Mouse (Mus musculus): ENCODE measurements at regions not wholly inside any gene's neighbourhood (a gene's known extent, or its start where the extent isn't known, plus 50 kb on each side); places are given as distances from the start of the nearest gene placed in this dataset.

DNA sequence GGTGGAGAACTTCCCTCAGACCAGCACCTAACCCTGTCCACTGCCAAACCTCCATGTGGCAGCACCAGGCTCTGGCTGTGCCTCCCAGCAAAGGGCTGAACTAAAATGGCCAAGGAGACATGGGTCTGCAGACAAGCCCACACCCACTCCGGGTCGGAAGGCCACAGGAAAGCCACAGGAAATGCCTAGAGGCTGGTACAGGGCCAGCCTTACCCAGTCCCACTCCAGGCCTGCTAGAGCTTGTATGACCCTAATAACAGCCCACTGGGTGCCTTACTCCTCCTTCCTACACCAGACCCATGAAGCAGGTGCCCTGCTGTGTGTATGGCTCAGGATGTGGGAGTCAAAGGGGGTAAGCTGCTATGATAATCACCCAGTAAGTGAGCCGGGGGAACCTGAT lies 63.4 kb upstream of the Ttc34 start:
- Histone ChIP-seq H3K4me1 (ENCODE audit: control insufficient read depth, insufficient read depth, low read length) (no peaks in the 10 kb centered on the region), H3K9me3 (ENCODE audit: control insufficient read depth, low read length) (no peaks in the 10 kb centered on the region)
- WGBS, result 75% methylated on average over 3 of the region's 3 CpGs

DNA sequence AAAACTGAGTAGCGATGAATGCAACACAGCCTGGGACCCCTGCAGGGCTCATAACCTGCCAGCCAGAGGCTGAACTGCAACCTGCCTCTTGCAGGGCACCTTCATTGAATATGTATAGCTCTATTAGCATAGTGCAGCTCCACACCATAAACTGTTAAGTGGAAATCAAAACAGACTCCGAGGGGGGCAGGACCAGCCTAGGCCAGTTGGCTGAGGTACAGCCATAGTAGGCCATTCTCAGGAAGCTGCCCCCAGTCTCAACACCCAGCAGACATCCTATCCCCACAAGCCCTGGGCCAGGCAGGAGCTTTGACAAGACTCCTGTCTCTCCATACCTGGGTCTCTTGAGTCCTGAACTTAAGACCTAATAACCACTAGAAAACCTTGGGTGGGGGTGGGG lies 62.9 kb upstream of the Ttc34 start:
- no peak for ATAC-seq (ENCODE audit: low FRiP score)
- H3K4me1 ChIP-seq (ENCODE audit: control insufficient read depth, insufficient read depth, low read length), result no peaks in the 10 kb centered on the region

More for the DNA sequence above, 63.4 kb upstream of the Ttc34 start:
- H3K4me3 ChIP-seq (ENCODE audit: low read depth, low read length), result no peak overlapping the region
- H3K4me2 ChIP-seq, result no peak overlapping the region
- H3K27me3 ChIP-seq (ENCODE audit: control insufficient read depth, insufficient read depth, low read length), result no peaks in the 10 kb centered on the region; the same call in 1 of the 2 replicates
- no peak for ATAC-seq (ENCODE audit: low FRiP score)
- no peaks in the 10 kb centered on the region for H3K36me3 ChIP-seq (ENCODE audit: control insufficient read depth, insufficient read depth, low read length)
- H3K27ac ChIP-seq (ENCODE audit: low read depth, low read length), result no peak overlapping the region
- DNase-seq (ENCODE audit: low spot score, missing footprints), result peak; percentile 72
- no peak overlapping the region for H3K9ac ChIP-seq (ENCODE audit: low read length)

DNA sequence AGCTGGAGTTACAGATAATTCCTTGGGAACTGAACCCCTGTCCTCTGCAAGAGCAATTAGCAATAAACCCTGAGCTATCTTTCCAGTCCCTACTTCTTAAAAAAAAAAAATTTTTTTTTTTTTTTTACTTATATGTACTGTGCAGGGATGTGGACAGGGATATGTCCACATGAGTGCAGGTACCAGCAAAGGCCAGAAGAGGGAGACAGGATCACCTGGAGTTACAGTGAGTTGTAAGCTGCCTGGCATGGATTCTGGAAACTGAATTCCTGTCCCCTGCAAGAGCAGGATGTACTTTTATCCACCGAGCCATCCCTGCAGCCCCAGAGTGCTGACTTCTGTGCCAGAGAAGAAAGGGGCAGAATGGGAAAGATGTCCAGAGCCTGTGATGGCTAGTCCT lies 58.4 kb upstream of the Ttc34 start:
- H3K27ac ChIP-seq (ENCODE audit: low read depth, low read length), result no peak overlapping the region
- no peak overlapping the region for H3K9ac ChIP-seq (ENCODE audit: low read length)
- no peaks in the 10 kb centered on the region for H3K4me1 ChIP-seq (ENCODE audit: control insufficient read depth, insufficient read depth, low read length)
- no peaks in the 10 kb centered on the region for H3K9me3 ChIP-seq (ENCODE audit: control insufficient read depth, low read length)
- no peaks in the 10 kb centered on the region for H3K27me3 ChIP-seq (ENCODE audit: control insufficient read depth, insufficient read depth, low read length)
- ATAC-seq (ENCODE audit: low FRiP score) (no peak), DNase-seq (ENCODE audit: low spot score, missing footprints) (no peak)
- H3K4me3 ChIP-seq (ENCODE audit: low read depth, low read length), result no peak overlapping the region
- H3K36me3 ChIP-seq (ENCODE audit: control insufficient read depth, insufficient read depth, low read length), result no peaks in the 10 kb centered on the region
- 93% methylated on average over 1 of the region's 1 CpGs for WGBS
- no peak overlapping the region for H3K4me2 ChIP-seq

More for the DNA sequence above, 62.9 kb upstream of the Ttc34 start:
- H3K9ac ChIP-seq (ENCODE audit: low read length), result no peak overlapping the region
- H3K4me3 ChIP-seq (ENCODE audit: low read depth, low read length), result no peak overlapping the region
- DNase-seq (ENCODE audit: low spot score, missing footprints), result peak; percentile 78
- H3K36me3 ChIP-seq (ENCODE audit: control insufficient read depth, insufficient read depth, low read length), result no peaks in the 10 kb centered on the region
- H3K27me3 ChIP-seq (ENCODE audit: control insufficient read depth, insufficient read depth, low read length), result no peaks in the 10 kb centered on the region; the same call in 1 of the 2 replicates
- H3K4me2 ChIP-seq, result no peak overlapping the region
- H3K9me3 ChIP-seq (ENCODE audit: control insufficient read depth, low read length), result no peaks in the 10 kb centered on the region
- no peak overlapping the region for H3K27ac ChIP-seq (ENCODE audit: low read depth, low read length)
- WGBS, result 66% methylated on average over 2 of the region's 2 CpGs

DNA sequence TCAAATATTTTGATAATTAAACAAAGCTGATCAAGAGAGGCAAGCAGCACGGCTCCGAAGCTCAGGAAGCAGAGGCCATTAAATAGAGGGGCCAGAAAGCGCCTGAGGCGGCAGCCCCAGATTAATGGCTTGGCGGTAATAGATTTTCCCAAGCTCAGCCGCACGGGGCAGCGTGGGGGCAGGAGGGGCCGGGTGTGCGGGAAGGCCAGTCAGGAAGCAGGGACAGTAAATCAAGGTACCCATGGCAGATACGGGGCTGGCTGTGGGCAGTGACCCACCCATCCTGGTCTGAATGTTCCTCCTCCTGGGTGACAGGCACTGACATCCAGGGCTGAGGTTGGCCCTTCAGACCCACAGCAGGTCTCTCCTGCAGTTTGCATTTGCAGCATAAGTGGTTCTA lies 55.9 kb upstream of the Ttc34 start:
- H3K36me3 ChIP-seq (ENCODE audit: control insufficient read depth, insufficient read depth, low read length), result no peaks in the 10 kb centered on the region
- DNase-seq (ENCODE audit: low spot score, missing footprints), result no peak
- no peak overlapping the region for H3K4me3 ChIP-seq (ENCODE audit: low read depth, low read length)
- H3K27me3 ChIP-seq (ENCODE audit: control insufficient read depth, insufficient read depth, low read length), result no peaks in the 10 kb centered on the region
- WGBS, result 55% methylated on average over 11 of the region's 11 CpGs
- H3K9ac ChIP-seq (ENCODE audit: low read length), result no peak overlapping the region
- H3K4me2 ChIP-seq, result no peak overlapping the region
- no peaks in the 10 kb centered on the region for H3K9me3 ChIP-seq (ENCODE audit: control insufficient read depth, low read length)
- no peak overlapping the region for H3K27ac ChIP-seq (ENCODE audit: low read depth, low read length)
- ATAC-seq (ENCODE audit: low FRiP score), result no peak
- no peaks in the 10 kb centered on the region for H3K4me1 ChIP-seq (ENCODE audit: control insufficient read depth, insufficient read depth, low read length)

DNA sequence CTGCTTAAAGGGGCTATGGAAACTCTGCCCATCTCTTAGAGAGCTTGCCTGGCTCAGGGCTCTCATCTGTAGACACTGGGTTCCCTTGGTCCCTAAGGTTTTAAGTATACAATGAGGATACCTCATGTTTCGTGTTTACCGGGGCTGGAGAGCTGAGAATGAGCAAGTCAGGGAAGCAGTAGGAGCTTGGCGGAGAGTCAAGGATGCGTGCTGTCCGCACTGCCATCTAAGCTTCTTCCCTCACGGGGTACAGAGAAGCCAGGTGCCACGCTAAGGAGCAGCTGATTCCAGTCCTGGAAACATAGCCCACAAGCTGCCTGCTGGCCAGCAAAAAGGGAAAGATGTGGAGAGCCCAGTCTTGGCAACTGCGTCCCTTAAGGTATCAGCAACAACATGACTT lies 55.0 kb upstream of the Ttc34 start:
- Histone ChIP-seq H3K9ac (ENCODE audit: low read length) (no peak overlapping the region), H3K36me3 (ENCODE audit: control insufficient read depth, insufficient read depth, low read length) (no peaks in the 10 kb centered on the region), H3K27ac (ENCODE audit: low read depth, low read length) (no peak overlapping the region), H3K4me3 (ENCODE audit: low read depth, low read length) (no peak overlapping the region), H3K9me3 (ENCODE audit: control insufficient read depth, low read length) (no peaks in the 10 kb centered on the region), H3K27me3 (ENCODE audit: control insufficient read depth, insufficient read depth, low read length) (no peaks in the 10 kb centered on the region), H3K4me2 (no peak overlapping the region), H3K4me1 (ENCODE audit: control insufficient read depth, insufficient read depth, low read length) (no peaks in the 10 kb centered on the region)
- DNase-seq (ENCODE audit: low spot score, missing footprints) (no peak), ATAC-seq (ENCODE audit: low FRiP score) (no peak)
- 88% methylated on average over 8 of the region's 8 CpGs for WGBS

DNA sequence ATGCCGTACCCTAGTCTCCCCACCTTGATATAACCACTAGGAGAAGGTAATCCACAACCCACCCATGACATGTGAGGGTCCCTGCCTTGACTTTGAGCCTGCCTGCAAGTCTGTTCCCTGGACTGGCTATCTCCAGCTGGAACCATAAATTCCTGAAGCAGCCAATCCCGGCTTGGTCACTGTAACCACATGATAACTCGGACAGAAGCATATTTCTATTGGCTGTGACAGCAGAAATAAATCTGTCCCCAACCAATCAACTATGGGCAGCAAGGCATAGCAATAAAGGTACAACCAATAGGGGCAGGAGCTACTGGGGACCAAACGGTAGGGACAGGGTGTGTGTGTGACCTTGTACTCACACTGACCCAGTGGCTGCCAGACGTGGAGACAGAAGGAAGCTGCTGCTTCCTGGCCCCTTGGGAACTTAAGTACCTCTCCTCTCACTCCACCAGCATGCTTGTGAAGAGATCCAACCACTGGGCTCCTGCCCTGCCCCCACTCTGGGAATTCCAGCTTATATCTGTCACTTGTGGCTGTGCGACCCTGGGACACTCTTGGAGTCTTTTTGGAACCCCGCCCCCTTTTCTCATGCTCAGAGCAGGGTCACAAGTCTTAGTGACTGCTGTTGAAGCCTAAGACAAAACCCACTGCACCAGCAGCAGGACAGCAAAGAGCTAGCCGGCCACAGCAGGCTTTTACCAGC lies 51.8 kb upstream of the Ttc34 start:
- Histone ChIP-seq H3K9ac (ENCODE audit: low read length) (no peak overlapping the region), H3K36me3 (ENCODE audit: control insufficient read depth, insufficient read depth, low read length) (no peaks in the 10 kb centered on the region), H3K9me3 (ENCODE audit: control insufficient read depth, low read length) (no peaks in the 10 kb centered on the region), H3K27ac (ENCODE audit: low read depth, low read length) (no peak overlapping the region), H3K27me3 (ENCODE audit: control insufficient read depth, insufficient read depth, low read length) (no peaks in the 10 kb centered on the region), H3K4me2 (no peak overlapping the region), H3K4me1 (ENCODE audit: control insufficient read depth, insufficient read depth, low read length) (no peaks in the 10 kb centered on the region), H3K4me3 (ENCODE audit: low read depth, low read length) (no peak overlapping the region)
- ATAC-seq (ENCODE audit: low FRiP score), result no peak
- 59% methylated on average over 8 of the region's 8 CpGs for WGBS
- DNase-seq (ENCODE audit: low spot score, missing footprints), result peak; percentile 77

DNA sequence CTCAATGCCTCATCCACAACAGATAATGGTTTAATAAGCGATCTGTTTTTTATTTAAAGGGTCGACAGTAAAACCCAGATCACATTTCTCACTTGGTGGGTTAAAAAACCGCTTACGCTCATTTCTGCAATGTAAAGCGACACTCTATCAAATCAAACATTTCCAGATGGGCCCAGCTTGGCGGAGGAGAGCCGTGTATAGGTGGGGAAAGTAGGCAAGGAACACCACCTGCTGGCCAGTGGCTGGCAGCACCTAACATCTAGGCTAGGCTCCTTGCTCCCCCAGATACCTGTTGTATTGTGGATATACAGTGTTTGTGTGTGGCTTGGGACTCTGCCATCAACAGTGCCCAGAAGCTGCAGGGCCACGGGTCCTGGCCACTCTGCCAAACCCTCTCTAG lies 50.1 kb upstream of the Ttc34 start:
- no peaks in the 10 kb centered on the region for H3K36me3 ChIP-seq (ENCODE audit: control insufficient read depth, insufficient read depth, low read length)
- no peaks in the 10 kb centered on the region for H3K4me1 ChIP-seq (ENCODE audit: control insufficient read depth, insufficient read depth, low read length)
- H3K4me3 ChIP-seq (ENCODE audit: low read depth, low read length), result no peak overlapping the region
- no peak for ATAC-seq (ENCODE audit: low FRiP score)
- peak; percentile 83 for DNase-seq (ENCODE audit: low spot score, missing footprints)
- 80% methylated on average over 8 of the region's 8 CpGs for WGBS
- H3K9me3 ChIP-seq (ENCODE audit: control insufficient read depth, low read length), result no peaks in the 10 kb centered on the region
- no peak overlapping the region for H3K4me2 ChIP-seq
- no peak overlapping the region for H3K9ac ChIP-seq (ENCODE audit: low read length)
- no peaks in the 10 kb centered on the region for H3K27me3 ChIP-seq (ENCODE audit: control insufficient read depth, insufficient read depth, low read length)
- H3K27ac ChIP-seq (ENCODE audit: low read depth, low read length), result no peak overlapping the region

All from midbrain, embryonic 11.5 days (tissue).